Mouse (Mus musculus): ENCODE measurements around the gene Elof1. TPM values are rescaled to one million over a fixed set of nuclear protein-coding genes. Genes with fewer than 3 reads are reported as not detected.

The Elof1 gene
- polyA plus RNA-seq (2015; fragmentation: Nextera tagmentation; extraction: Ambion mirVana) = 193 and 194 TPM in 2 replicates

GRCm38 (mm10) chr9:22116740-22117426 is at the start of gene Elof1:
Gene Elof1 (minus strand): TSS chr9:22117172.
- Histone ChIP-seq H3K9me3 (replicated peaks) (no peaks in the 10 kb centered on the region), H3K4me3 (replicated peaks) (peak within 1 kb of the TSS; percentile 82), H3K4me2 (peak within 1 kb of the TSS; percentile 70), H3K9ac (peak within 1 kb of the TSS; percentile 84), H3K36me3 (peaks cover 21% of the 10 kb centered on the region), H3K4me1 (peaks cover 16% of the 10 kb centered on the region), H3K27me3 (no peaks in the 10 kb centered on the region), H3K27ac (peak within 1 kb of the TSS; percentile 74)
- WGBS = under 1% methylated on average over 52 of the region's 52 CpGs
- ATAC-seq (replicated peaks; ENCODE audit: low FRiP score) = peak; percentile 95

DNA sequence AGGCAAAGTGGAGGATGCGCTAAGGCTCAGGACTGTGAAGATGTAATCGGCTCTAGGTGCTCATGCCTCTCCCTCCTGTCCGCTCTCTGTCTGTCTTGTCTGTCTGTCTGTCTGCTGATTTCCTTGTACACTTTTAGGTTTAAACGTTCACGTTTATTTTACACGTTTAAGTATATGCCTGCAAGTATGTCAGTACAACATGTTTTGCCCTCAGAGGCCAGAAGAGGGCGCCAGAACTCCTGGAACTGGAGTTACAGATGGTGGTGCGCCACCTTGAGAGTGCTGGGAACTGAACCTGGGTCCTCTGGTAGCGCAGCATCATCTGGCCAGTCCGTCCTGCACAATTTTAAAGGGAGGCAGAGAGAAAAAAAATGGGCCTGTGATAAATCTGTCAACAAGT is 49.7 kb upstream of the Elof1 start:
- H3K9me3 ChIP-seq (replicated peaks) = 0 out of 2 replicates have a peak, but pooled peaks cover 4% of the 10 kb centered on the region
- WGBS = 88% methylated on average over 10 of the region's 10 CpGs
- H3K4me1 ChIP-seq = peaks cover 6% of the 10 kb centered on the region; the same call in 1 of the 2 replicates
- H3K4me3 ChIP-seq (replicated peaks) = no peak overlapping the region
- no peaks in the 10 kb centered on the region for H3K36me3 ChIP-seq
- H3K27ac ChIP-seq = no peak overlapping the region
- H3K9ac ChIP-seq = no peak overlapping the region
- no peak overlapping the region for H3K4me2 ChIP-seq
- ATAC-seq (replicated peaks; ENCODE audit: low FRiP score) = no peak
- H3K27me3 ChIP-seq = no peaks in the 10 kb centered on the region

DNA sequence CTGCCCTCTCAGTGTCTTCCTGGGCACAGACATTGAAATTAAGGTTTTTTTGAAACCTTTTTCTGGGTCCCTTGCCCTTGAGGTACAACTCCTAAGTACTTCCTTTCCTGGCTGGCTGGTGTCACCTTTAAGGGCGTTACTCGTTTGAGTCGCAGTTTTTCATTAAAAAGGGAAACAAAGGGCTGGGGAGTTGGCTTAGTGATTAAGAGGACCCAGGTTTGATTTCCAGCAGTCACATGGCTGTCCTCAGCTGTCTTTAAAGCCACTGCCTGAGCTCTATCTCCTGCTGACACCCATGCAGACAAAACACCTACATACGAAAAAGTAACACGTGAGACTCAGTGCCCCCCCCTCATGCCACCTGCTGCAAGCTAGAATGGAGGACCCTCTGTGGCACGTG is 49.0 kb upstream of the Elof1 start:
- Histone ChIP-seq H3K27ac (no peak overlapping the region), H3K4me1 (peaks cover 6% of the 10 kb centered on the region; the same call in 1 of the 2 replicates), H3K27me3 (no peaks in the 10 kb centered on the region), H3K9ac (no peak overlapping the region), H3K36me3 (no peaks in the 10 kb centered on the region), H3K4me3 (replicated peaks) (no peak overlapping the region), H3K4me2 (no peak overlapping the region), H3K9me3 (replicated peaks) (0 out of 2 replicates have a peak, but pooled peaks cover 4% of the 10 kb centered on the region)
- WGBS = 59% methylated on average over 6 of the region's 6 CpGs
- no peak for ATAC-seq (replicated peaks; ENCODE audit: low FRiP score)

DNA sequence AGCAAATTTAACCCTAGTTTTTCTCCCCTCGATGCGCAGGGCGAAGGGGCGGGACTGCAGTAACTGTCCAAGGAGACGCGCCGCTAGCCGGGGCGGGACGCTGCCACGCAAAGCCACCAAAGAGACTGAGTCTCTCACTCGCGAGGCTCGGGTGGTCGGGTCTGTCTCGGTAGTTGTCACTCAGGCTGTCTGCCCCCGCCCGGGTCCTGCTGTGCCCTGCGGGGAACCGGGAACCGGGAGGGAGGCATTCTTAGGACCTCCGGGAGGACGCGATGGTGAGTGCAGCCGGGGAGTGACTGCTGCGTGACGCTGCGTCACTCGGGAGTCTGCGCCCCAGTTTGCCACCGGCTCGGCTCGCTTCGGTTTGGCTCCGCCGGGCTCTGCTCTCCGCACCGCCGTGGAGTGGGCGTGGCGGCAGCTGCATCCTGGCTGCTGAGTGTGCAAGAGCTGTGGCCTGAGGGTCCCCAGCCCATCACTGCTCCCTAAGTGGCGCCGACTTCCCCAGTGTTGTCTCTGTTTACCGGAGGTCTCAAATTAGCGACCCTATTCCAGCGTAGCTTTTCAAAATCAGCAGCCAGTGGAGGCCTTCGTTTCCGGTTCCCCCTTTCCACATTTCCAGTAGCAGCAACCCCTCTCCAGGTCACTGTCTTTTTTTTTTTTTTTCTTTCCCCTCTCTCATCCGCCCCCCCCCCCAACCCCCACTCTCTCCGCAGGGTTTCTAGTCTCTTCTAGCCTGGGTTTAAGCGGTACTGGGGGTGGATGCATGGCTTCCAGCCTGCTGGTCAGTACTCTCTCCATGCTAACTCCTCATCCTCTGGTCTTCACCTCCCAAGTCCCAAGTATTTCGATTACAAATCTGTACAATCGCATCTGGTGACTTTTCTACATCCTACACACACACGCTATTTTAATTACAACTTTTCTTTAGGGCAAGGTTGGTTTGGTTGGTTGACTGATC is 48.0 kb upstream of the Elof1 start:
- 2% methylated on average over 53 of the region's 54 CpGs for WGBS
- Histone ChIP-seq H3K27ac (no peak overlapping the region), H3K4me3 (replicated peaks) (peak overlapping the region; percentile 63), H3K4me2 (peak overlapping the region; percentile 97), H3K36me3 (no peaks in the 10 kb centered on the region), H3K4me1 (peaks cover 6% of the 10 kb centered on the region; the same call in 1 of the 2 replicates), H3K9me3 (replicated peaks) (0 out of 2 replicates have a peak, but pooled peaks cover 4% of the 10 kb centered on the region), H3K9ac (peak overlapping the region; percentile 54), H3K27me3 (no peaks in the 10 kb centered on the region)
- ATAC-seq (replicated peaks; ENCODE audit: low FRiP score) = peak; percentile 63

DNA sequence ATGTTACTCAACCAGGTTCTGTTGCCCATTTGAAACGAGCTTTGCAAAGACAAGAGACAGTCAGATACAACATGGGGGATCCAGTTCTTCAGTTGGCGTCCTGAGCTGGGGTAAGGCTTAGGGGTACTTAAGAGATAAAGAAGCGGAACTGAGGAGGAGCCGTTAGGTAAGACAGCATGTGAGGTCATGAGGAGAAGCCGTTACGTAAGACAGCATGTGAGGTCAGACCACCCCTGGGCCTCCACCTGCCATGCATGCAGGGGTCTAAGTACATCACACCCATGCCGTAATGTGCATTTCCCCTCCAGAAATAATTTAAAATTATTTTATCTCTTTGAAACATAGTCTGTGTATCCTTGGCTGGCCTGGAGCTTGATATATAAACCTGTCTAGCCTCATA is 45.9 kb upstream of the Elof1 start:
- Histone ChIP-seq H3K27me3 (peaks cover 6% of the 10 kb centered on the region; the same call in 1 of the 2 replicates), H3K4me3 (replicated peaks) (no peak overlapping the region), H3K9me3 (replicated peaks) (0 out of 2 replicates have a peak, but pooled peaks cover 4% of the 10 kb centered on the region), H3K27ac (no peak overlapping the region), H3K36me3 (peaks cover 10% of the 10 kb centered on the region; the same call in 1 of the 2 replicates), H3K4me1 (peaks cover 6% of the 10 kb centered on the region; the same call in 1 of the 2 replicates), H3K4me2 (no peak overlapping the region), H3K9ac (no peak overlapping the region)
- 87% methylated on average over 7 of the region's 7 CpGs for WGBS
- no peak for ATAC-seq (replicated peaks; ENCODE audit: low FRiP score)

GRCm38 (mm10) chr9:22162305-22162704 is 45.3 kb upstream of the Elof1 start:
- peaks cover 11% of the 10 kb centered on the region for H3K4me1 ChIP-seq
- H3K9me3 ChIP-seq (replicated peaks) = 0 out of 2 replicates have a peak, but pooled peaks cover 4% of the 10 kb centered on the region
- H3K9ac ChIP-seq = no peak overlapping the region
- H3K36me3 ChIP-seq = peaks cover 10% of the 10 kb centered on the region; the same call in 1 of the 2 replicates
- peaks cover 6% of the 10 kb centered on the region; the same call in 1 of the 2 replicates for H3K27me3 ChIP-seq
- 0 out of 2 replicates have a peak, but pooled peaks have one; percentile 13 for ATAC-seq (replicated peaks; ENCODE audit: low FRiP score)
- 70% methylated on average over 9 of the region's 9 CpGs for WGBS
- no peak overlapping the region for H3K4me2 ChIP-seq
- H3K27ac ChIP-seq = no peak overlapping the region
- H3K4me3 ChIP-seq (replicated peaks) = no peak overlapping the region

- H3K9ac ChIP-seq = no peak overlapping the region
- peaks cover 6% of the 10 kb centered on the region; the same call in 1 of the 2 replicates for H3K27me3 ChIP-seq
- H3K9me3 ChIP-seq (replicated peaks) = no peaks in the 10 kb centered on the region
- H3K4me3 ChIP-seq (replicated peaks) = no peak overlapping the region
- ATAC-seq (replicated peaks; ENCODE audit: low FRiP score) = no peak
- WGBS = 47% methylated on average over 6 of the region's 6 CpGs
- H3K4me1 ChIP-seq = peaks cover 15% of the 10 kb centered on the region
- peaks cover 10% of the 10 kb centered on the region; the same call in 1 of the 2 replicates for H3K36me3 ChIP-seq
- no peak overlapping the region for H3K4me2 ChIP-seq
- H3K27ac ChIP-seq = no peak overlapping the region
Measured at GRCm38 (mm10) chr9:22161299-22161698, 44.3 kb upstream of the Elof1 start.

DNA sequence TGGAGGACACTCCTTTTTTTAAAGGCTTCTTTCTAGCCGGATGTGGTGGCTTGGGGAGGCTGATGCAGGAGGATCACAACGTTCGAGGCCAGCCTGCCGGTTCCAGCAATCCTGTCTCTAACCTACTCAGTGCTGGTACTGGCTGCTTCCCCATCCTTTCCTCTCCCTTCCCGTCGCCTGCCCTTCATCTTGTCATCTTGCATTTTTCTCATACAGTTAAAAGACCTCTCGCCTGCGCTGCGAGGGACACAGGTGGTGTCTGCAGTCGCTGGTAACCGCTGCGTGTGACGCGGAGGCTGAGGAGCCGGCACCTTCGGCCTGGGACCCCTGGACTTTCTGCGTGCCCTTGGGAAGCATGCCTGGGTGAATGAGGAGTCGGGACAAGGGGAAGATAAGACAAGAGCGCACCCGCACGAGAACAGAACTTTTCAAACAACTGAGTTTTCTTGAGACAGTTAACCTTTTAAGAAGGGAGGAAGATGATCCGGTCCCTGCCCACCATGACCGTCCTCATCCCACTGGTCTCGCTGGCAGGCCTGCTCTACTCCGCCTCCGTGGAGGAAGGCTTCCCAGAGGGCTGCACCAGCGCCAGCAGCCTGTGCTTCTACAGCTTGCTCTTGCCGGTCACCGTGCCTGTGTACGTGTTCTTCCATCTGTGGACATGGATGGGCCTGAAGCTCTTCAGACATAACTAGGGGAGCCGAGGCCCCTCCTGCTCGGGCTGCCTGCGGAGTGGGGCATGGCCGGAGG is 40.7 kb upstream of the Elof1 start:
- no peak for ATAC-seq (replicated peaks; ENCODE audit: low FRiP score)
- peaks cover 17% of the 10 kb centered on the region for H3K4me1 ChIP-seq
- H3K4me2 ChIP-seq = peak overlapping the region; percentile 73
- peaks cover 10% of the 10 kb centered on the region; the same call in 1 of the 2 replicates for H3K36me3 ChIP-seq
- H3K4me3 ChIP-seq (replicated peaks) = peak overlapping the region; percentile 63
- H3K27ac ChIP-seq = no peak overlapping the region
- no peaks in the 10 kb centered on the region for H3K9me3 ChIP-seq (replicated peaks)
- peaks cover 6% of the 10 kb centered on the region; the same call in 1 of the 2 replicates for H3K27me3 ChIP-seq
- 69% methylated on average over 34 of the region's 34 CpGs for WGBS
- H3K9ac ChIP-seq = peak overlapping the region; percentile 73

DNA sequence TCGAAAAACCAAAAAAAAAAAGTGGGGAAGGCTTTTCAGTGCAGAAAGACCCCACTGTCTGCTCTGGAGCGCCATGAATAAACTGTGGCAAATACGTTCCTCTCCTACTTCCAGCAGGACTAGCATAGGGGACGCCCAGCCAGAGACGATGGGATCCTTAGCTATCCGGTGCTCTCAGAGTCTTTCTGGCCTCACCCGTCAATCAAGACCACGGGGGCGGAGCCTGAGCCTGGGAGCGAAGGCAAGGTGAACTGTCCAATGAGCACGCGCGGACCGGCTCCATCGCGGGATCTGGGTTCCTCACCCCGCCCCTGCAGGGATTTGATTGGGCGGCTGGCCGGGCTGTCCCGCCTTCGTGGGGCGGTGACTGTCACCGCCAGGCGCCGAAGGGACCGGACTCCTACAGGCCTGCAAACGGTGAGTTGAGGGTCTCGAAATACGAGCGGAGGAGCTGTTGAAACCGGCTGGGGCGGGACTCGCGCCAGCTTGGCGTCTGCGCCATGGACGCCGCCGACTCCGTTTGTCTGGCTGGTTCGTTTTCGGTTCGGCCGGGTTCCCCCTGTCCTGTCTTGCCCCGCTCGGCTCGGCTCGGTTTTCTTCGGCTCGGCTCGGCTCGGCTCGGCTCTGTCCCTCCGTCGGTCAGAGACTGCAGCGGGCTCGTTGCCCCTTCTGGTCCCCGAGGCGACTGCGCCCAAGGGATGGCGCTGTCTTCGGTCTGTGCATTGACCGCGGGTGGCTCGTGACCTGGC is 39.7 kb upstream of the Elof1 start, which contains the start of gene Pigyl:
Pigyl (plus strand) TSS at position 350 of the 749 bp plus-strand sequence.
- H3K27me3 ChIP-seq = peaks cover 6% of the 10 kb centered on the region; the same call in 1 of the 2 replicates
- peak within 1 kb of the TSS; percentile 87 for H3K27ac ChIP-seq
- peaks cover 10% of the 10 kb centered on the region; the same call in 1 of the 2 replicates for H3K36me3 ChIP-seq
- H3K4me3 ChIP-seq (replicated peaks) = peak within 1 kb of the TSS; percentile 63
- under 1% methylated on average over 65 of the region's 65 CpGs for WGBS
- no peaks in the 10 kb centered on the region for H3K9me3 ChIP-seq (replicated peaks)
- peaks cover 17% of the 10 kb centered on the region for H3K4me1 ChIP-seq
- peak; percentile 98 for ATAC-seq (replicated peaks; ENCODE audit: low FRiP score)
- H3K4me2 ChIP-seq = peak within 1 kb of the TSS; percentile 73
- H3K9ac ChIP-seq = peak within 1 kb of the TSS; percentile 73

GRCm38 (mm10) chr9:22155614-22156013 is 38.6 kb upstream of the Elof1 start:
- H3K4me2 ChIP-seq = peak overlapping the region; percentile 73
- H3K36me3 ChIP-seq = peaks cover 10% of the 10 kb centered on the region; the same call in 1 of the 2 replicates
- no peak overlapping the region for H3K27ac ChIP-seq
- H3K4me3 ChIP-seq (replicated peaks) = peak overlapping the region; percentile 11
- 17% methylated on average over 10 of the region's 10 CpGs for WGBS
- peaks cover 17% of the 10 kb centered on the region for H3K4me1 ChIP-seq
- H3K9ac ChIP-seq = no peak overlapping the region
- no peaks in the 10 kb centered on the region for H3K9me3 ChIP-seq (replicated peaks)
- no peak for ATAC-seq (replicated peaks; ENCODE audit: low FRiP score)
- H3K27me3 ChIP-seq = peaks cover 6% of the 10 kb centered on the region; the same call in 1 of the 2 replicates

Data from kidney, embryonic 15.5 days (tissue).